Mouse (Mus musculus): ENCODE measurements around the gene Tmc4. TPM values are rescaled to one million over a fixed set of nuclear protein-coding genes. Genes with fewer than 3 reads are reported as not detected.

Tmc4 gene
- polyA plus RNA-seq, 1 experiment from 2014 or later = 25.3 TPM

DNA sequence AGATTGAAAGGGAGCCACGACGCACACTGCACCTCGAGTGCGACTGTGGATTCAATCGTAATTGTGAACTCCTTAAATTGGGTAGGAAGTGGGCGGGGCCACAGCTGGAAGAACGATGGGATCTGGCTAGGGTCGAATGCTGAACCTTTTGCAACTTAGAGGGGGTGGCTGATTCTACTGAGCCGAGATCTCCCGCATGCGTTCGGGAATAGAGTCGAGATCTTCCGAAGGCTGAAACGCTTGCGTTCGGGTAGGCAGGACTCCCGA lies 16.4 kb upstream of the Tmc4 start:
- WGBS = under 1% methylated on average over 18 of the region's 18 CpGs
- H3K4me1 ChIP-seq (ENCODE audit: insufficient read depth, low read length) = peaks cover 23% of the 10 kb centered on the region
- peak overlapping the region; percentile 99 for H3K27ac ChIP-seq (ENCODE audit: low read length)
- H3K4me2 ChIP-seq (replicated peaks; ENCODE audit: low read depth, low read length) = peak overlapping the region; percentile 81
- H3K36me3 ChIP-seq (ENCODE audit: insufficient read depth, low read length) = peaks cover 25% of the 10 kb centered on the region
- H3K9ac ChIP-seq (replicated peaks; ENCODE audit: low read length) = peak overlapping the region; percentile 89
- H3K27me3 ChIP-seq (ENCODE audit: insufficient read depth, low read length) = no peaks in the 10 kb centered on the region
- no peak for ATAC-seq (ENCODE audit: low FRiP score, low TSS enrichment)
- peak overlapping the region; percentile 71 for H3K4me3 ChIP-seq (ENCODE audit: low read length)
- no peaks in the 10 kb centered on the region for H3K9me3 ChIP-seq (ENCODE audit: low read length)

DNA sequence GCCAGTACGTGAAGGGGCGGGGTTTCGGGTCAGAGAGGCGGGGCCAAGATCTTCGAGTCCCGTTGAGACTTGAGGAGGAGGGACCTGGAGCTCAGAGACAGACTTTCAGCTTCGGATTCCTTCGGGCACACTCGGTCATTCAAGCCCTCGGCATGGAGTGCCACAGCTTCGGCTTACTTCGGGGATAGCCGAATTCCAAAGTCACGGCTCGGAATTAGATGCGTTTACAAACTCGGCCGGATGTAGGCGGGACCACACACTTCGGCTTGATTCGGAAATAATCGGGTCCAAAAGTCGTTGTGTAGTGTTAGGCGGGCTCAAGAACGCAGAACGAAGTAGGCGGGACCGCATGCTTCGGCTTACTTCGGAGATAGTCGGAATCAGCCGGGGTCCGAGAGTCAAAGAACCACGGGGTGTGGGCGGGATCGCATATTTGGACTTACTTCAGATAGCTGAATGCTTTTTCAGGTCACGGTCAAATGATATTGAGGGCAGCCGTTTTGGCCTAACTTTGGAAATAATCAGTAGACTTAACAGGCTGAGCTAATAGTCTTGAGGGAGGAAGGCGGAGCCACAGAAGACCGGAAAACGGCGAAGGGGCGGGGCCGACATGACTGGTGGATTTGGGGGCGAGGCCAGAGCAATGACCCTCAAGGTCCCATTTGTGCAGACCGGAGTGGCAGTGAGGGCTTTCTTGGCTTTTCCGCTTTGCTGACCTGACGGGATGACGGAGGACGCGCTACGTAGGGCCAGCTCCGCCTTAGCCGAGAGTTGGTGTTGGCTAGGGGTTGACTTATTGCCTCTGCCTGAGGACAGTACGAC lies 15.8 kb upstream of the Tmc4 start, which contains the start of gene Mboat7:
Gene Mboat7 (minus strand): TSS at position 537 of the 822 bp plus-strand sequence.
- under 1% methylated on average over 55 of the region's 55 CpGs for WGBS
- H3K4me3 ChIP-seq (ENCODE audit: low read length) = peak within 1 kb of the TSS; percentile 71

DNA sequence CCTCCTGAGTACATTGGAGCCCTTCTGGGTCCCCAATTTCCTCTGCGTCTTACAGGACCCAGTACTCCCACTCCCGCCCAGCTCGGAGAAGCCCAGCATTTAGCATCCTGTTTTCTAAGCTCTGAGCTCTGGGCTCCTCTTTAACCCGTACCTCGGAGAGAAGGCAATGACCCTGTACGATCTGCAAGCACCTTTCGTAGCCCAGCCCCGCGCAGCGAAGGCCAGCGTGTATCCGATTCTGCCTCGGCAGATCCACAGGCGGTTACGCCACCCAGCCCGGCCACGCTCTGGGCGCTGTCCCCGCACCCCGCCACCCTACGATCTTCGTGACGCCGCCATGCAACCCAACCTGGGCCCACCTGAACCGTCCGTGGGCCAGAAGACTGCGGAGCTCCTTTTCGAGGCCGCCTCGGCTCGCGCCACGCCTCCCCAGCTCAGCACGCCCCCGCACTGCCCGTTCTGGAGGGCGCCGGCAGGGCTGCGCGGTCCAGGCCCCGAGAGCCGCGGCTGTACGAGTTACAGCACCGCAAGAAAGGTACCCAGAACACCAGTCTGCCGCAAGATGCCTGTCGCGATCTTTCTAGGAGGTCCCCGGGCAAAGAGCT lies 15.1 kb upstream of the Tmc4 start, which contains the start of gene Tsen34:
Gene Tsen34 (plus strand): TSS at position 482 of the 605 bp plus-strand sequence.
- Histone ChIP-seq H3K4me1 (ENCODE audit: insufficient read depth, low read length) (peaks cover 23% of the 10 kb centered on the region), H3K36me3 (ENCODE audit: insufficient read depth, low read length) (peaks cover 22% of the 10 kb centered on the region), H3K27me3 (ENCODE audit: insufficient read depth, low read length) (no peaks in the 10 kb centered on the region), H3K4me2 (replicated peaks; ENCODE audit: low read depth, low read length) (peak within 1 kb of the TSS; percentile 81), H3K4me3 (ENCODE audit: low read length) (peak within 1 kb of the TSS; percentile 71), H3K9ac (replicated peaks; ENCODE audit: low read length) (peak within 1 kb of the TSS; percentile 89), H3K9me3 (ENCODE audit: low read length) (no peaks in the 10 kb centered on the region), H3K27ac (ENCODE audit: low read length) (peak within 1 kb of the TSS; percentile 99)
- ATAC-seq (ENCODE audit: low FRiP score, low TSS enrichment) = peak; percentile 70; the same call in 1 of the 2 replicates
- under 1% methylated on average over 49 of the region's 49 CpGs for WGBS

More for the DNA sequence above, 15.8 kb upstream of the Tmc4 start, which contains the start of gene Mboat7:
- peaks cover 23% of the 10 kb centered on the region for H3K4me1 ChIP-seq (ENCODE audit: insufficient read depth, low read length)
- no peaks in the 10 kb centered on the region for H3K27me3 ChIP-seq (ENCODE audit: insufficient read depth, low read length)
- H3K9me3 ChIP-seq (ENCODE audit: low read length) = no peaks in the 10 kb centered on the region
- H3K4me2 ChIP-seq (replicated peaks; ENCODE audit: low read depth, low read length) = peak within 1 kb of the TSS; percentile 81
- peak within 1 kb of the TSS; percentile 89 for H3K9ac ChIP-seq (replicated peaks; ENCODE audit: low read length)
- peak within 1 kb of the TSS; percentile 99 for H3K27ac ChIP-seq (ENCODE audit: low read length)
- peaks cover 24% of the 10 kb centered on the region for H3K36me3 ChIP-seq (ENCODE audit: insufficient read depth, low read length)
- peak; percentile 92 for ATAC-seq (ENCODE audit: low FRiP score, low TSS enrichment)

DNA sequence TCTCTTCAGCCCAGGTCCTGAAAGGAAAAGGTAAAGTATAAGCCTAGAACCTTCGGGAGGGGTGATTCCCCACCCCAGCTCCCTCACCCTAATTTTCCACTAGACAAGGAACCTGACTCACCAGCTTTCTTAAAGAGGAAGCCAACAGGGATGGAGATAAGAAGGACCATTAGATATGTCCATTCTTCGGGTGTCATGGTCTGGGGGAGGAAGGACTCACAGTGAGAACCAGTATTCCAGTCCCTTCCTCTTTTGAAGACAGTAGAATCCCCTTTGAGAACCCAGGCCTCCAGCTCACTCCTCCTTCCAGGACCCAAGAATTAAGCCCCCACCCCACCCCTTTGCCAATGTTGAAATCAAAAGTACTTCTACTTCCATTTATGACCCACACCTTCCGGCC lies 14.6 kb upstream of the Tmc4 start:
- ATAC-seq (ENCODE audit: low FRiP score, low TSS enrichment) = no peak
- WGBS = 30% methylated on average over 3 of the region's 3 CpGs
- Histone ChIP-seq H3K4me2 (replicated peaks; ENCODE audit: low read depth, low read length) (peak overlapping the region; percentile 81), H3K9me3 (ENCODE audit: low read length) (no peaks in the 10 kb centered on the region), H3K27me3 (ENCODE audit: insufficient read depth, low read length) (no peaks in the 10 kb centered on the region), H3K9ac (replicated peaks; ENCODE audit: low read length) (peak overlapping the region; percentile 89), H3K4me3 (ENCODE audit: low read length) (peak overlapping the region; percentile 71), H3K4me1 (ENCODE audit: insufficient read depth, low read length) (peaks cover 23% of the 10 kb centered on the region), H3K27ac (ENCODE audit: low read length) (peak overlapping the region; percentile 99; the same call in 1 of the 2 replicates), H3K36me3 (ENCODE audit: insufficient read depth, low read length) (peaks cover 19% of the 10 kb centered on the region)

DNA sequence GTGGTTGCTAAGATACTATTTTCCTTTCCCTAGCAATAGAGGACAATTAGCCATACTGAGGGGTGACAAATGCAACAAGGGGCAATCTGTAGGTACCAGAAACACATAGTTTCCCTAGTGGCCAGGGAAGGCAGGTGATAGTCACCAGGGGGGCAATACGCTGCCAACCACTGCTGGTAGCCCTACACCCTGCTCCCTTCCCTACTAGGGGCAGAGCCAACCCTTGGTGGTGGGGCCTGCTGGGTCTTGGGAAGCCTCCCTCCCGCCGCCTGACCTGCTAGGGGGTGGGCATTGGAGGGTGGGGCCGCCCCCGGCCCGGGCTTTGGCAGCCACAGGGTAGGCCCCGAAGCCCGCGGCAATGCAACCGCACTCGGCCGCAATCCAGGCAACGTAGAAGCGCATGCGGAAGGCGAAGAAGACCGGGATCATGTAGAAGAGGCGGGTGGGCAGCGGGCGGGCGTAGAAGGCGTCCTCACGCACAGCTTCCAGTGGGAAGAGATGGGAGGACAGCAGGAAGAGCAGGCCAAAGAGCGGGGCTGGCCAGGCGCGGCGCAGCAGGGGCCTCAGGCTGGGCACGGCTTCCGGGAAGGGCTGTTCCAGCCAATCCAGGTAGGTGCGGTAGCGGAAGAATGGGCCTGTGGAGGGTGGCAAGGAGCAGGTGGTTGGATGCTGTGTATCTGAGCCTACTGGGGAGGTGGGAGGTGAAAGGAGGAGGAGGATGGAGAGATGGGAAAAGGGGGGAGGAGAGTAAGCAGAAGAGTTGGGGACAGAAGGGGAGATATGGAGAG lies 8.2 kb upstream of the Tmc4 start:
- Histone ChIP-seq H3K9ac (replicated peaks; ENCODE audit: low read length) (no peak overlapping the region), H3K36me3 (ENCODE audit: insufficient read depth, low read length) (peaks cover 28% of the 10 kb centered on the region), H3K27ac (ENCODE audit: low read length) (no peak overlapping the region), H3K4me2 (replicated peaks; ENCODE audit: low read depth, low read length) (no peak overlapping the region), H3K27me3 (ENCODE audit: insufficient read depth, low read length) (no peaks in the 10 kb centered on the region), H3K9me3 (ENCODE audit: low read length) (no peaks in the 10 kb centered on the region), H3K4me1 (ENCODE audit: insufficient read depth, low read length) (no peaks in the 10 kb centered on the region), H3K4me3 (ENCODE audit: low read length) (no peak overlapping the region)
- WGBS = 87% methylated on average over 31 of the region's 31 CpGs
- no peak; the same call in 1 of the 2 replicates for ATAC-seq (ENCODE audit: low FRiP score, low TSS enrichment)

DNA sequence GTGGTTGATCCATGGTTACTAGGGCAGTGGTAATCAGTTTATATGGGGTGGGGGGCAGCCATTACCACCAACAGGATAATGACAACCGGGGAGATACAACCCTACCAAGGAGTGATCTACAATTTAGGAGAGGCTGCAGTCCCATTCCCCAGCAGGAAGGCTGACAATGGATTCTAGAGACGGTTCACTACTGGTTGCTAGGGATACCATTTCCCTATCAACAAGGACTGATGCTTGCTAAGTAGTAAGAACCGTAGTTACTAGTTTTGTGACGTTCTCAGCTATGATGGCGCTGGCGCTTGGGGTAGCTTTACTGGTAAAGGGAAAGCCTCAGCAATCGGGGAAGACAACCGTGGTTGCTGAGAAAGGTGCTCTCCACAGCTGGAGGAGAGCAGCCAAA lies 7.3 kb upstream of the Tmc4 start:
- no peaks in the 10 kb centered on the region for H3K9me3 ChIP-seq (ENCODE audit: low read length)
- no peak overlapping the region for H3K9ac ChIP-seq (replicated peaks; ENCODE audit: low read length)
- WGBS = 90% methylated on average over 8 of the region's 8 CpGs
- ATAC-seq (ENCODE audit: low FRiP score, low TSS enrichment) = no peak
- no peak overlapping the region for H3K27ac ChIP-seq (ENCODE audit: low read length)
- no peaks in the 10 kb centered on the region for H3K27me3 ChIP-seq (ENCODE audit: insufficient read depth, low read length)
- H3K36me3 ChIP-seq (ENCODE audit: insufficient read depth, low read length) = peaks cover 28% of the 10 kb centered on the region
- no peak overlapping the region for H3K4me3 ChIP-seq (ENCODE audit: low read length)
- no peak overlapping the region for H3K4me2 ChIP-seq (replicated peaks; ENCODE audit: low read depth, low read length)
- H3K4me1 ChIP-seq (ENCODE audit: insufficient read depth, low read length) = no peaks in the 10 kb centered on the region

DNA sequence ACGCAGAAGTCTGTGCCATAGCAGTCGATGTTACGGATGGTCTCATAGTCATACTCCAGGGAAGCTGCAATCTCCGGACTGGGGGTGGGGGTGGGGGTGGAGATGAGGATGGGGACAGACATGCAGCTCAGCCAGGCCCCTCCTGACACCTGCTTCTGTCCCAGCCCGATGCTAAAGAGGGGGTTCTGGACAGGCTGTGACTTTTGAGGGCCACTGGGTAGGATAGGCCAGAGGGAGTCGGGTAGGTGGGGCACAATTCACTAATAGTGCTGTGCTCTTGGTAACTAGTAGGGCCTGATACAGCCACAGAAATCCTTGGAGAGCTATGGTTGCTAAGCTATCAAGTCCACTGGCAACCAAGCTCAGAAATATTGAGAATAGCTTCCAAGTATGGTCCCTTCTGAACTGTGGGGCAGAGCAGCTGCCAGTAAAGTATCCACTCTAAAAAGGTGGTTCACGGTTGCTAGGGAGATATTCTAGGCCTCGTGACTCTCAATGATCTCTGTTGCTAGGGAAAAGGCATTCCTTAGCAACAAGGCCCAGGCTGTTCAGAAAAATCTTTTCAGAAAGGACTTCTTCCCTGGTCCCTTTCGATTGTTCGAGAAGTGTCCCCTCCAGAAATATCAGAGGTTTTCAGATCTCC lies 6.7 kb upstream of the Tmc4 start:
- Histone ChIP-seq H3K9me3 (ENCODE audit: low read length) (no peaks in the 10 kb centered on the region), H3K9ac (replicated peaks; ENCODE audit: low read length) (no peak overlapping the region), H3K27ac (ENCODE audit: low read length) (no peak overlapping the region), H3K4me2 (replicated peaks; ENCODE audit: low read depth, low read length) (no peak overlapping the region), H3K4me1 (ENCODE audit: insufficient read depth, low read length) (no peaks in the 10 kb centered on the region), H3K4me3 (ENCODE audit: low read length) (no peak overlapping the region), H3K36me3 (ENCODE audit: insufficient read depth, low read length) (peaks cover 32% of the 10 kb centered on the region), H3K27me3 (ENCODE audit: insufficient read depth, low read length) (no peaks in the 10 kb centered on the region)
- 90% methylated on average over 10 of the region's 10 CpGs for WGBS
- ATAC-seq (ENCODE audit: low FRiP score, low TSS enrichment) = no peak

DNA sequence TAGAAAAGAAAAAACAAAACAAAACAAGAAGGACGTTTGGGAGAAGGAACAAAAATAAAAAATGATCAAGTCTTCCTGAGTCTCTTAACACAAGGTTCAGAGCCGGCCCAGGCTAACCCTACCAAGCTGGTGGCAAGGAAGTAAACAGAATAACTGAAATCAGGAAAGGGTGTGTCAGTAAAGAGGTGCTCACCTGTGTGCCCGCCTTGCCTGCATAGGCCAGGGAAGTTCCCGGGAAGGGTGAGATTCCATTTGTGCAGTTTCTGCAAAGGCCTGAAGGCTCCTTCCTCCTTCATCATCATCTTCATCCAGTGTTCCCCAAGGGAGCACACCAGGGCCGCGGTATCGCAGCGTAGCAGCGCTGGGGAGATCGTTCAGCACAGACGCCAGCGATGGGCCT lies 982 bp downstream of the Tmc4 start:
- Histone ChIP-seq H3K4me2 (replicated peaks; ENCODE audit: low read depth, low read length) (no peak overlapping the region), H3K36me3 (ENCODE audit: insufficient read depth, low read length) (0 out of 2 replicates have a peak, but pooled peaks cover 4% of the 10 kb centered on the region), H3K9me3 (ENCODE audit: low read length) (no peaks in the 10 kb centered on the region), H3K27ac (ENCODE audit: low read length) (no peak overlapping the region), H3K27me3 (ENCODE audit: insufficient read depth, low read length) (no peaks in the 10 kb centered on the region), H3K4me3 (ENCODE audit: low read length) (no peak overlapping the region), H3K9ac (replicated peaks; ENCODE audit: low read length) (peak overlapping the region; percentile 37; the same call in 1 of the 2 replicates), H3K4me1 (ENCODE audit: insufficient read depth, low read length) (no peaks in the 10 kb centered on the region)
- WGBS = 87% methylated on average over 12 of the region's 12 CpGs
- ATAC-seq (ENCODE audit: low FRiP score, low TSS enrichment) = no peak

DNA sequence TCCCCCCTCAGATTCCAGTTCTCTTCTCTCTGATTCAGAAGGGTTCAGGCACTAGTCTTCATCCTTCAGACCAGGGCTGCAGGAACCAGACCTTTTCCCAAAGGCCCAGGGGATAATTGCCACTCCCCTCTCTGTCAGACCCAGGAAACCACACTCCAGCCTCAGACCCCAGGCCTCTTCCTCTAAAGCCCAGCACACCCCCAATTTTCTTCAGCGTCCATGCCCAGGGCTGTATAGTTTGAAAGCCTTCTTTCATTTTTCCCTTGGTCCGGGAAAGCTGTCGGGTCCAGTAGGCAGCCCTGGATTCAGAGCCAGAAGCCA lies 2.2 kb downstream of the Tmc4 start:
- WGBS = 76% methylated on average over 3 of the region's 3 CpGs
- no peaks in the 10 kb centered on the region for H3K4me1 ChIP-seq (ENCODE audit: insufficient read depth, low read length)
- H3K4me2 ChIP-seq (replicated peaks; ENCODE audit: low read depth, low read length) = no peak overlapping the region
- no peak for ATAC-seq (ENCODE audit: low FRiP score, low TSS enrichment)
- no peak overlapping the region for H3K27ac ChIP-seq (ENCODE audit: low read length)
- no peaks in the 10 kb centered on the region for H3K9me3 ChIP-seq (ENCODE audit: low read length)
- no peaks in the 10 kb centered on the region for H3K27me3 ChIP-seq (ENCODE audit: insufficient read depth, low read length)
- no peak overlapping the region for H3K4me3 ChIP-seq (ENCODE audit: low read length)
- no peak overlapping the region for H3K9ac ChIP-seq (replicated peaks; ENCODE audit: low read length)
- H3K36me3 ChIP-seq (ENCODE audit: insufficient read depth, low read length) = 0 out of 2 replicates have a peak, but pooled peaks cover 4% of the 10 kb centered on the region

Data from kidney, embryonic 16.5 days (tissue).